ENCODE assay signal across 11 mouse cellular contexts in genomic region chr1:74015513-74016234, GRCm38 (mm10).
DNase-seq lines count a peak whose midpoint lies in the region; ATAC-seq and TF ChIP-seq lines count a peak whose summit lies in the region.
"Had no signal": no experiment of that assay in that cellular context is flagged by ENCODE, and none has a peak within 500 bp of the region (broad histone marks: within the 10 kb centered on the region; RNA-seq: fewer than 3 reads in every experiment).

No protein-coding gene starts in this region.

- no peak overlapping the region for H3K9ac ChIP-seq in embryonic facial prominence, embryonic 15.5 days

- no peak for TF ChIP-seq CTCF in kidney, adult 2 months (conservative IDR thresholded peaks at IDR 0.05; ENCODE audit: insufficient read depth, insufficient read length, low read depth, low read length)

- no peaks in the 10 kb centered on the region for H3K27me3 ChIP-seq in embryonic facial prominence, embryonic 15.5 days
- no peaks in the 10 kb centered on the region for H3K27me3 ChIP-seq in kidney, adult 2 months (replicated peaks; ENCODE audit: control insufficient read depth, insufficient read depth, low read length)

- no peak for ATAC-seq in embryonic facial prominence, embryonic 15.5 days (ENCODE audit: insufficient number of reproducible peaks, low FRiP score, low TSS enrichment, low read depth)

- TF ChIP-seq POLR2A in kidney, adult 2 months (IDR thresholded peaks at IDR 0.05; ENCODE audit: low read depth, low read length), result no peak

- H3K4me3 ChIP-seq in embryonic facial prominence, embryonic 15.5 days (replicated peaks), result no peak overlapping the region
- H3K4me3 ChIP-seq in kidney, adult 2 months (ENCODE audit: insufficient read depth, low read depth, low read length), result no peak overlapping the region

- no peak overlapping the region for H3K4me2 ChIP-seq in embryonic facial prominence, embryonic 15.5 days (replicated peaks)

- peaks cover 3% of the 10 kb centered on the region; the same call in 1 of the 2 replicates for H3K36me3 ChIP-seq in embryonic facial prominence, embryonic 15.5 days
- H3K36me3 ChIP-seq in kidney, adult 2 months (ENCODE audit: control insufficient read depth, insufficient read depth, low read length), result no peaks in the 10 kb centered on the region; the same call in 1 of the 2 replicates

- peaks cover 33% of the 10 kb centered on the region; the same call in 1 of the 2 replicates for H3K4me1 ChIP-seq in embryonic facial prominence, embryonic 15.5 days
- peaks cover 71% of the 10 kb centered on the region for H3K4me1 ChIP-seq in kidney, adult 2 months (ENCODE audit: control insufficient read depth, insufficient read depth, low read length)

- H3K9me3 ChIP-seq in embryonic facial prominence, embryonic 15.5 days (replicated peaks), result no peaks in the 10 kb centered on the region

- DNase-seq in adrenal gland, postnatal 14 days, result peak; percentile 66
- DNase-seq in adrenal gland, postnatal 36 days, result no peak
- DNase-seq in kidney, adult 2 months, result peak; percentile 79
- DNase-seq in lung, postnatal 10 days, result peak; percentile 83
- DNase-seq in cerebellum, adult 18-20 months, result no peak
- no peak for DNase-seq in ovary, postnatal 14 days (ENCODE audit: low spot score)
- DNase-seq in thymus, adult 18-20 months, result no peak
- DNase-seq: B cell, adult 2 months; cerebellum, postnatal 14 days; thymus, postnatal 14 days had no signal

- 67% methylated on average over 8 of the region's 8 CpGs for whole genome bisulfite sequencing in embryonic facial prominence, embryonic 15.5 days
- WGBS in kidney, adult 2 months, result 14% methylated on average over 8 of the region's 8 CpGs

- 0 out of 2 replicates have a peak overlapping the region, but pooled peaks have one; percentile 17 for H3K27ac ChIP-seq in embryonic facial prominence, embryonic 15.5 days (replicated peaks)
- peak overlapping the region; percentile 99 for H3K27ac ChIP-seq in kidney, adult 2 months (ENCODE audit: insufficient read depth, low read depth, low read length)

Comparison
In these comparisons a context has a peak if more than half of its experiments do, and no peak if none do; other contexts are left out.
1. DNase-seq: peak in adrenal gland, postnatal 14 days (single experiment), kidney, adult 2 months (single experiment) and lung, postnatal 10 days (single experiment); none in adrenal gland, postnatal 36 days (0 of 2), cerebellum, adult 18-20 months (0 of 2), ovary, postnatal 14 days (single experiment) and thymus, adult 18-20 months (0 of 2).